Mouse (Mus musculus): ENCODE measurements at regions not wholly inside any gene's neighbourhood (a gene's known extent, or its start where the extent isn't known, plus 50 kb on each side); places are given as distances from the start of the nearest gene placed in this dataset.
"Not testable (repeated sequence)": the region's sequence is repeated elsewhere in the genome, so short reads cannot be mapped to it uniquely, and the experiment has no call there.

- ATAC-seq (replicated peaks; ENCODE audit: insufficient number of reproducible peaks, low FRiP score, low TSS enrichment): no peak
- 88% methylated on average over 3 of the region's 3 CpGs for WGBS (ENCODE audit: insufficient replicate concordance)
Measured at GRCm38 (mm10) chr6:140208375-140208774, 167.1 kb upstream of the Plcz1 start.

GRCm38 (mm10) chr6:140206676-140207075, 165.4 kb upstream of the Plcz1 start:
- 82% methylated on average over 11 of the region's 11 CpGs for WGBS (ENCODE audit: insufficient replicate concordance)

More at GRCm38 (mm10) chr6:140208375-140208774, 167.1 kb upstream of the Plcz1 start:
- Histone ChIP-seq H3K4me1 (ENCODE audit: control insufficient read depth, insufficient read depth, low read length) (no peaks in the 10 kb centered on the region), H3K9me3 (replicated peaks; ENCODE audit: control insufficient read depth, low read length) (no peaks in the 10 kb centered on the region; the same call in 1 of the 2 replicates), H3K27me3 (ENCODE audit: control insufficient read depth, insufficient read depth, low read length) (no peaks in the 10 kb centered on the region), H3K4me3 (ENCODE audit: low read depth, low read length) (no peak overlapping the region), H3K27ac (ENCODE audit: low read depth, low read length) (no peak overlapping the region), H3K36me3 (ENCODE audit: control insufficient read depth, insufficient read depth, low read length) (no peaks in the 10 kb centered on the region), H3K4me2 (no peak overlapping the region), H3K9ac (ENCODE audit: low read depth, low read length) (no peak overlapping the region)

GRCm38 (mm10) chr6:140201356-140201755, 160.1 kb upstream of the Plcz1 start:
- WGBS (ENCODE audit: insufficient replicate concordance): 74% methylated on average over 1 of the region's 1 CpGs
- no peaks in the 10 kb centered on the region for H3K9me3 ChIP-seq (replicated peaks; ENCODE audit: control insufficient read depth, low read length)
- H3K4me3 ChIP-seq (ENCODE audit: low read depth, low read length): no peak overlapping the region
- H3K4me2 ChIP-seq: no peak overlapping the region
- H3K27ac ChIP-seq (ENCODE audit: low read depth, low read length): no peak overlapping the region
- H3K36me3 ChIP-seq (ENCODE audit: control insufficient read depth, insufficient read depth, low read length): no peaks in the 10 kb centered on the region
- ATAC-seq (replicated peaks; ENCODE audit: insufficient number of reproducible peaks, low FRiP score, low TSS enrichment): no peak
- no peaks in the 10 kb centered on the region for H3K27me3 ChIP-seq (ENCODE audit: control insufficient read depth, insufficient read depth, low read length)
- H3K9ac ChIP-seq (ENCODE audit: low read depth, low read length): no peak overlapping the region
- no peaks in the 10 kb centered on the region for H3K4me1 ChIP-seq (ENCODE audit: control insufficient read depth, insufficient read depth, low read length)

More at GRCm38 (mm10) chr6:140206676-140207075, 165.4 kb upstream of the Plcz1 start:
- not testable (repeated sequence) for H3K4me1 ChIP-seq (ENCODE audit: control insufficient read depth, insufficient read depth, low read length); H3K36me3 ChIP-seq (ENCODE audit: control insufficient read depth, insufficient read depth, low read length); H3K27ac ChIP-seq (ENCODE audit: low read depth, low read length); H3K9ac ChIP-seq (ENCODE audit: low read depth, low read length); H3K9me3 ChIP-seq (replicated peaks; ENCODE audit: control insufficient read depth, low read length); H3K4me2 ChIP-seq; H3K27me3 ChIP-seq (ENCODE audit: control insufficient read depth, insufficient read depth, low read length); H3K4me3 ChIP-seq (ENCODE audit: low read depth, low read length); ATAC-seq (replicated peaks; ENCODE audit: insufficient number of reproducible peaks, low FRiP score, low TSS enrichment)

GRCm38 (mm10) chr6:140200322-140200721, 159.1 kb upstream of the Plcz1 start:
- Histone ChIP-seq H3K4me2 (no peak overlapping the region), H3K4me1 (ENCODE audit: control insufficient read depth, insufficient read depth, low read length) (no peaks in the 10 kb centered on the region)

GRCm38 (mm10) chr6:140198036-140198435, 156.8 kb upstream of the Plcz1 start:
- WGBS (ENCODE audit: insufficient replicate concordance): 79% methylated on average over 6 of the region's 6 CpGs
- Histone ChIP-seq H3K9ac (ENCODE audit: low read depth, low read length) (no peak overlapping the region), H3K4me1 (ENCODE audit: control insufficient read depth, insufficient read depth, low read length) (no peaks in the 10 kb centered on the region), H3K36me3 (ENCODE audit: control insufficient read depth, insufficient read depth, low read length) (no peaks in the 10 kb centered on the region), H3K4me3 (ENCODE audit: low read depth, low read length) (no peak overlapping the region), H3K4me2 (no peak overlapping the region), H3K27me3 (ENCODE audit: control insufficient read depth, insufficient read depth, low read length) (no peaks in the 10 kb centered on the region), H3K27ac (ENCODE audit: low read depth, low read length) (no peak overlapping the region), H3K9me3 (replicated peaks; ENCODE audit: control insufficient read depth, low read length) (no peaks in the 10 kb centered on the region)
- ATAC-seq (replicated peaks; ENCODE audit: insufficient number of reproducible peaks, low FRiP score, low TSS enrichment): no peak

More at GRCm38 (mm10) chr6:140200322-140200721, 159.1 kb upstream of the Plcz1 start:
- Histone ChIP-seq H3K27ac (ENCODE audit: low read depth, low read length) (no peak overlapping the region), H3K9me3 (replicated peaks; ENCODE audit: control insufficient read depth, low read length) (no peaks in the 10 kb centered on the region), H3K27me3 (ENCODE audit: control insufficient read depth, insufficient read depth, low read length) (no peaks in the 10 kb centered on the region), H3K36me3 (ENCODE audit: control insufficient read depth, insufficient read depth, low read length) (no peaks in the 10 kb centered on the region), H3K4me3 (ENCODE audit: low read depth, low read length) (no peak overlapping the region), H3K9ac (ENCODE audit: low read depth, low read length) (no peak overlapping the region)
- no peak for ATAC-seq (replicated peaks; ENCODE audit: insufficient number of reproducible peaks, low FRiP score, low TSS enrichment)
- WGBS (ENCODE audit: insufficient replicate concordance): 66% methylated on average over 5 of the region's 5 CpGs

GRCm38 (mm10) chr6:140197113-140197675, 155.9 kb upstream of the Plcz1 start:
- H3K36me3 ChIP-seq (ENCODE audit: control insufficient read depth, insufficient read depth, low read length): no peaks in the 10 kb centered on the region
- no peaks in the 10 kb centered on the region for H3K27me3 ChIP-seq (ENCODE audit: control insufficient read depth, insufficient read depth, low read length)
- H3K4me3 ChIP-seq (ENCODE audit: low read depth, low read length): no peak overlapping the region
- H3K4me2 ChIP-seq: no peak overlapping the region
- ATAC-seq (replicated peaks; ENCODE audit: insufficient number of reproducible peaks, low FRiP score, low TSS enrichment): no peak
- WGBS (ENCODE audit: insufficient replicate concordance): 83% methylated on average over 8 of the region's 8 CpGs
- no peak overlapping the region for H3K27ac ChIP-seq (ENCODE audit: low read depth, low read length)
- no peaks in the 10 kb centered on the region for H3K9me3 ChIP-seq (replicated peaks; ENCODE audit: control insufficient read depth, low read length)
- no peaks in the 10 kb centered on the region for H3K4me1 ChIP-seq (ENCODE audit: control insufficient read depth, insufficient read depth, low read length)
- H3K9ac ChIP-seq (ENCODE audit: low read depth, low read length): no peak overlapping the region

GRCm38 (mm10) chr6:140194276-140194675, 153.0 kb upstream of the Plcz1 start:
- H3K27ac ChIP-seq (ENCODE audit: low read depth, low read length): no peak overlapping the region
- H3K36me3 ChIP-seq (ENCODE audit: control insufficient read depth, insufficient read depth, low read length): no peaks in the 10 kb centered on the region
- H3K4me3 ChIP-seq (ENCODE audit: low read depth, low read length): no peak overlapping the region
- ATAC-seq (replicated peaks; ENCODE audit: insufficient number of reproducible peaks, low FRiP score, low TSS enrichment): no peak
- no peaks in the 10 kb centered on the region for H3K9me3 ChIP-seq (replicated peaks; ENCODE audit: control insufficient read depth, low read length)
- H3K4me2 ChIP-seq: no peak overlapping the region
- no peaks in the 10 kb centered on the region for H3K27me3 ChIP-seq (ENCODE audit: control insufficient read depth, insufficient read depth, low read length)
- H3K4me1 ChIP-seq (ENCODE audit: control insufficient read depth, insufficient read depth, low read length): no peaks in the 10 kb centered on the region
- 73% methylated on average over 2 of the region's 2 CpGs for WGBS (ENCODE audit: insufficient replicate concordance)
- no peak overlapping the region for H3K9ac ChIP-seq (ENCODE audit: low read depth, low read length)

- Histone ChIP-seq H3K4me1 (ENCODE audit: control insufficient read depth, insufficient read depth, low read length) (no peaks in the 10 kb centered on the region), H3K27ac (ENCODE audit: low read depth, low read length) (no peak overlapping the region), H3K27me3 (ENCODE audit: control insufficient read depth, insufficient read depth, low read length) (no peaks in the 10 kb centered on the region), H3K9me3 (replicated peaks; ENCODE audit: control insufficient read depth, low read length) (no peaks in the 10 kb centered on the region), H3K36me3 (ENCODE audit: control insufficient read depth, insufficient read depth, low read length) (no peaks in the 10 kb centered on the region), H3K4me2 (no peak overlapping the region), H3K9ac (ENCODE audit: low read depth, low read length) (no peak overlapping the region), H3K4me3 (ENCODE audit: low read depth, low read length) (no peak overlapping the region)
- 42% methylated on average over 9 of the region's 9 CpGs for WGBS (ENCODE audit: insufficient replicate concordance)
- no peak; the same call in 1 of the 2 replicates for ATAC-seq (replicated peaks; ENCODE audit: insufficient number of reproducible peaks, low FRiP score, low TSS enrichment)
Measured at GRCm38 (mm10) chr6:140193084-140193939, 152.1 kb upstream of the Plcz1 start.

Data from heart, embryonic 11.5 days (tissue).